Mouse (Mus musculus): ENCODE data around the gene Eml4. TPM values are rescaled to one million over a fixed set of nuclear protein-coding genes. Genes with fewer than 3 reads are reported as not detected.
A peak's percentile ranks its signal among the peaks of the same experiment; 100 is the strongest.

Eml4 gene
- polyA plus RNA-seq, 1 experiment from 2014 or later, result 37.2 TPM

- H3K27ac ChIP-seq, result no peak overlapping the region
- H3K9me3 ChIP-seq (ENCODE audit: control insufficient read depth, low read length), result no peaks in the 10 kb centered on the region
- no peak overlapping the region for H3K9ac ChIP-seq
- no peak for ATAC-seq (ENCODE audit: low FRiP score)
- no peak overlapping the region for H3K4me2 ChIP-seq (replicated peaks)
- no peaks in the 10 kb centered on the region for H3K36me3 ChIP-seq (replicated peaks; ENCODE audit: control insufficient read depth, insufficient read depth)
- H3K4me1 ChIP-seq (replicated peaks; ENCODE audit: control insufficient read depth, insufficient read depth, low read length), result no peaks in the 10 kb centered on the region
- DNase-seq (ENCODE audit: low spot score), result no peak
- 96% methylated on average over 3 of the region's 3 CpGs for WGBS
- no peaks in the 10 kb centered on the region for H3K27me3 ChIP-seq (ENCODE audit: control insufficient read depth, insufficient read depth, low read length)
- no peak overlapping the region for H3K4me3 ChIP-seq (replicated peaks; ENCODE audit: low read length)
These were observed 43.3 kb downstream of the Eml4 start for GRCm38 (mm10) chr17:83394013-83394412.

GRCm38 (mm10) chr17:83397571-83398100 is 46.9 kb downstream of the Eml4 start:
- ATAC-seq (ENCODE audit: low FRiP score) (no peak), DNase-seq (ENCODE audit: low spot score) (no peak)
- H3K27ac ChIP-seq, result no peak overlapping the region
- H3K4me3 ChIP-seq (replicated peaks; ENCODE audit: low read length), result no peak overlapping the region
- H3K9ac ChIP-seq, result no peak overlapping the region
- 56% methylated on average over 6 of the region's 6 CpGs for WGBS
- no peaks in the 10 kb centered on the region for H3K27me3 ChIP-seq (ENCODE audit: control insufficient read depth, insufficient read depth, low read length)
- no peaks in the 10 kb centered on the region for H3K4me1 ChIP-seq (replicated peaks; ENCODE audit: control insufficient read depth, insufficient read depth, low read length)
- no peaks in the 10 kb centered on the region for H3K36me3 ChIP-seq (replicated peaks; ENCODE audit: control insufficient read depth, insufficient read depth)
- no peaks in the 10 kb centered on the region for H3K9me3 ChIP-seq (ENCODE audit: control insufficient read depth, low read length)
- no peak overlapping the region for H3K4me2 ChIP-seq (replicated peaks)

GRCm38 (mm10) chr17:83398756-83399155 is 48.0 kb downstream of the Eml4 start:
- H3K4me1 ChIP-seq (replicated peaks; ENCODE audit: control insufficient read depth, insufficient read depth, low read length), result no peaks in the 10 kb centered on the region
- WGBS, result 81% methylated on average over 1 of the region's 1 CpGs
- H3K9ac ChIP-seq, result no peak overlapping the region
- DNase-seq (ENCODE audit: low spot score) (no peak), ATAC-seq (ENCODE audit: low FRiP score) (no peak)
- no peaks in the 10 kb centered on the region for H3K9me3 ChIP-seq (ENCODE audit: control insufficient read depth, low read length)
- H3K27ac ChIP-seq, result no peak overlapping the region
- no peaks in the 10 kb centered on the region for H3K27me3 ChIP-seq (ENCODE audit: control insufficient read depth, insufficient read depth, low read length)
- no peak overlapping the region for H3K4me3 ChIP-seq (replicated peaks; ENCODE audit: low read length)
- no peak overlapping the region for H3K4me2 ChIP-seq (replicated peaks)
- peaks cover 8% of the 10 kb centered on the region; the same call in 1 of the 2 replicates for H3K36me3 ChIP-seq (replicated peaks; ENCODE audit: control insufficient read depth, insufficient read depth)

GRCm38 (mm10) chr17:83430607-83431006 is 79.9 kb downstream of the Eml4 start:
- Histone ChIP-seq H3K27me3 (ENCODE audit: control insufficient read depth, insufficient read depth, low read length) (no peaks in the 10 kb centered on the region), H3K4me2 (replicated peaks) (no peak overlapping the region), H3K4me3 (replicated peaks; ENCODE audit: low read length) (no peak overlapping the region), H3K36me3 (replicated peaks; ENCODE audit: control insufficient read depth, insufficient read depth) (peaks cover 15% of the 10 kb centered on the region; the same call in 1 of the 2 replicates), H3K4me1 (replicated peaks; ENCODE audit: control insufficient read depth, insufficient read depth, low read length) (no peaks in the 10 kb centered on the region), H3K9ac (no peak overlapping the region), H3K9me3 (ENCODE audit: control insufficient read depth, low read length) (no peaks in the 10 kb centered on the region), H3K27ac (no peak overlapping the region)
- no peak for DNase-seq (ENCODE audit: low spot score)
- 75% methylated on average over 4 of the region's 4 CpGs for WGBS
- no peak for ATAC-seq (ENCODE audit: low FRiP score)

- H3K27ac ChIP-seq, result no peak overlapping the region
- peaks cover 25% of the 10 kb centered on the region for H3K36me3 ChIP-seq (replicated peaks; ENCODE audit: control insufficient read depth, insufficient read depth)
- DNase-seq (ENCODE audit: low spot score), result no peak
- H3K27me3 ChIP-seq (ENCODE audit: control insufficient read depth, insufficient read depth, low read length), result no peaks in the 10 kb centered on the region
- H3K4me2 ChIP-seq (replicated peaks), result no peak overlapping the region
- ATAC-seq (ENCODE audit: low FRiP score), result no peak
- WGBS, result 88% methylated on average over 4 of the region's 4 CpGs
- no peaks in the 10 kb centered on the region for H3K9me3 ChIP-seq (ENCODE audit: control insufficient read depth, low read length)
- no peaks in the 10 kb centered on the region for H3K4me1 ChIP-seq (replicated peaks; ENCODE audit: control insufficient read depth, insufficient read depth, low read length)
- no peak overlapping the region for H3K9ac ChIP-seq
- H3K4me3 ChIP-seq (replicated peaks; ENCODE audit: low read length), result no peak overlapping the region
These were observed 92.7 kb downstream of the Eml4 start for GRCm38 (mm10) chr17:83443406-83443805.

- H3K9me3 ChIP-seq (ENCODE audit: control insufficient read depth, low read length), result no peaks in the 10 kb centered on the region
- no peak overlapping the region for H3K4me3 ChIP-seq (replicated peaks; ENCODE audit: low read length)
- H3K4me2 ChIP-seq (replicated peaks), result no peak overlapping the region
- H3K9ac ChIP-seq, result no peak overlapping the region
- H3K27me3 ChIP-seq (ENCODE audit: control insufficient read depth, insufficient read depth, low read length), result no peaks in the 10 kb centered on the region
- no peak for ATAC-seq (ENCODE audit: low FRiP score)
- 89% methylated on average over 2 of the region's 2 CpGs for WGBS
- no peaks in the 10 kb centered on the region for H3K4me1 ChIP-seq (replicated peaks; ENCODE audit: control insufficient read depth, insufficient read depth, low read length)
- H3K27ac ChIP-seq, result no peak overlapping the region
- no peak for DNase-seq (ENCODE audit: low spot score)
- H3K36me3 ChIP-seq (replicated peaks; ENCODE audit: control insufficient read depth, insufficient read depth), result peaks cover 48% of the 10 kb centered on the region
These were observed 98.9 kb downstream of the Eml4 start for GRCm38 (mm10) chr17:83449583-83449982.

- DNase-seq (ENCODE audit: low spot score) (no peak), ATAC-seq (ENCODE audit: low FRiP score) (no peak)
- H3K27me3 ChIP-seq (ENCODE audit: control insufficient read depth, insufficient read depth, low read length), result no peaks in the 10 kb centered on the region
- no peak overlapping the region for H3K9ac ChIP-seq
- no peaks in the 10 kb centered on the region for H3K9me3 ChIP-seq (ENCODE audit: control insufficient read depth, low read length)
- WGBS, result 93% methylated on average over 8 of the region's 8 CpGs
- H3K4me1 ChIP-seq (replicated peaks; ENCODE audit: control insufficient read depth, insufficient read depth, low read length), result no peaks in the 10 kb centered on the region
- peaks cover 60% of the 10 kb centered on the region for H3K36me3 ChIP-seq (replicated peaks; ENCODE audit: control insufficient read depth, insufficient read depth)
- H3K4me2 ChIP-seq (replicated peaks), result no peak overlapping the region
- H3K27ac ChIP-seq, result no peak overlapping the region
- no peak overlapping the region for H3K4me3 ChIP-seq (replicated peaks; ENCODE audit: low read length)
These were observed 100.6 kb downstream of the Eml4 start for GRCm38 (mm10) chr17:83451367-83451766.

GRCm38 (mm10) chr17:83451796-83452195 is 101.1 kb downstream of the Eml4 start:
- H3K27ac ChIP-seq, result no peak overlapping the region
- DNase-seq (ENCODE audit: low spot score), result no peak
- H3K9ac ChIP-seq, result no peak overlapping the region
- no peak overlapping the region for H3K4me3 ChIP-seq (replicated peaks; ENCODE audit: low read length)
- no peak overlapping the region for H3K4me2 ChIP-seq (replicated peaks)
- 96% methylated on average over 3 of the region's 3 CpGs for WGBS
- no peaks in the 10 kb centered on the region for H3K9me3 ChIP-seq (ENCODE audit: control insufficient read depth, low read length)
- peaks cover 64% of the 10 kb centered on the region for H3K36me3 ChIP-seq (replicated peaks; ENCODE audit: control insufficient read depth, insufficient read depth)
- H3K4me1 ChIP-seq (replicated peaks; ENCODE audit: control insufficient read depth, insufficient read depth, low read length), result no peaks in the 10 kb centered on the region
- H3K27me3 ChIP-seq (ENCODE audit: control insufficient read depth, insufficient read depth, low read length), result no peaks in the 10 kb centered on the region
- no peak for ATAC-seq (ENCODE audit: low FRiP score)

GRCm38 (mm10) chr17:83452451-83452850 is 101.7 kb downstream of the Eml4 start:
- Histone ChIP-seq H3K27ac (no peak overlapping the region), H3K4me1 (replicated peaks; ENCODE audit: control insufficient read depth, insufficient read depth, low read length) (no peaks in the 10 kb centered on the region), H3K36me3 (replicated peaks; ENCODE audit: control insufficient read depth, insufficient read depth) (peaks cover 71% of the 10 kb centered on the region), H3K4me3 (replicated peaks; ENCODE audit: low read length) (no peak overlapping the region), H3K9me3 (ENCODE audit: control insufficient read depth, low read length) (no peaks in the 10 kb centered on the region), H3K27me3 (ENCODE audit: control insufficient read depth, insufficient read depth, low read length) (no peaks in the 10 kb centered on the region), H3K4me2 (replicated peaks) (no peak overlapping the region), H3K9ac (no peak overlapping the region)
- 95% methylated on average over 8 of the region's 8 CpGs for WGBS
- DNase-seq (ENCODE audit: low spot score) (no peak), ATAC-seq (ENCODE audit: low FRiP score) (no peak)

- DNase-seq (ENCODE audit: low spot score), result no peak
- 0 out of 2 replicates have a peak overlapping the region, but pooled peaks have one; percentile 39 for H3K27ac ChIP-seq
- no peaks in the 10 kb centered on the region for H3K4me1 ChIP-seq (replicated peaks; ENCODE audit: control insufficient read depth, insufficient read depth, low read length)
- H3K27me3 ChIP-seq (ENCODE audit: control insufficient read depth, insufficient read depth, low read length), result no peaks in the 10 kb centered on the region
- H3K9ac ChIP-seq, result no peak overlapping the region
- 86% methylated on average over 5 of the region's 5 CpGs for WGBS
- H3K4me3 ChIP-seq (replicated peaks; ENCODE audit: low read length), result no peak overlapping the region
- peaks cover 77% of the 10 kb centered on the region for H3K36me3 ChIP-seq (replicated peaks; ENCODE audit: control insufficient read depth, insufficient read depth)
- no peak for ATAC-seq (ENCODE audit: low FRiP score)
- H3K9me3 ChIP-seq (ENCODE audit: control insufficient read depth, low read length), result no peaks in the 10 kb centered on the region
- no peak overlapping the region for H3K4me2 ChIP-seq (replicated peaks)
These were observed 102.9 kb downstream of the Eml4 start for GRCm38 (mm10) chr17:83453587-83453986.

All from hindbrain, embryonic 14.5 days (tissue).